Mouse (Mus musculus) small intestine, adult 2 months (tissue): ENCODE results near the gene Khsrp.

ENCODE experiments used
- CTCF ChIP-seq: fragments of 200-500 bp; IDR thresholded peaks from 2 replicates; pipeline ENCODE4 v1.5.1; 2012; ENCODE audit warnings: low read depth, mild to moderate bottlenecking, control low read depth, inconsistent platforms, low read length, moderate library complexity, mixed read lengths; ENCODE audit not compliant: insufficient replicate concordance, insufficient read length; ENCODE audit errors: extremely low read depth
- POLR2A ChIP-seq: fragments of 200-500 bp; IDR thresholded peaks from 2 replicates; pipeline ENCODE4 v1.6.1; 2012; ENCODE audit warnings: low read depth, mild to moderate bottlenecking, control low read depth, inconsistent platforms, low read length, moderate library complexity

GRCm38 (mm10) chr17:56985656-56986055, 45.7 kb downstream of the Khsrp start:
- TF ChIP-seq POLR2A: no peak
- TF ChIP-seq CTCF: no peak
